Mouse (Mus musculus): ENCODE measurements at regions not wholly inside any gene's neighbourhood (a gene's known extent, or its start where the extent isn't known, plus 50 kb on each side); places are given as distances from the start of the nearest gene placed in this dataset.

DNA sequence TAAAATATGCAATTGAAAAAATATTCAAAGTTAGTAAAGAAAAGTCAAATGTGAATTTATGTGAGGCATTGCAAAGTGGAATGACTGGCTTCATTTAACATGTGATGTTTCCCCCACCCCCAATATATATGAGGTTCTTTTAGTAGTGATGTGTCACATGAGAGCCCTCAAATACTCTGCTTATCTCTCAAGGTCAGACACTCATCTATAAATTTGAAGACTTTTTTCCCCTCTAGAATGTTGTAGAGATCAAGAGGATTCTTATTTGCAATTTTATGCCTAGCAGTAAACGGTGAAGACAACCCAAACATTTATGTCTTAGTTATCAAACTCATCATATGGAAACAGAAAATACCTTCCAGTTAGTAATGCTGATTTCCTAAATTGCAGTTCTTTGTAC lies 457.8 kb upstream of the Tusc1 start:
- no peak overlapping the region for H3K27ac ChIP-seq
- DNase-seq (ENCODE audit: low read depth in 3 of 3, low spot score in 3 of 3) (no peak), ATAC-seq (ENCODE audit: insufficient read depth) (no peak)
- no peak overlapping the region for H3K4me3 ChIP-seq (ENCODE audit: insufficient read depth in 1 of 2, low read depth in 2 of 2, low read length in 2 of 2)
- no peaks in the 10 kb centered on the region for H3K4me1 ChIP-seq (replicated peaks; ENCODE audit: control insufficient read depth in 2 of 2, insufficient read depth in 2 of 2, low read length in 1 of 2)
- no peaks in the 10 kb centered on the region for H3K36me3 ChIP-seq (replicated peaks; ENCODE audit: control insufficient read depth, insufficient read depth, low read depth)
- TF ChIP-seq CTCF (IDR thresholded peaks at IDR 0.05; ENCODE audit: low read depth) (no peak), EP300 (IDR thresholded peaks at IDR 0.05; ENCODE audit: low read depth) (no peak)
- H3K9ac ChIP-seq (replicated peaks): no peak overlapping the region
- 55% methylated on average over 1 of the region's 1 CpGs for WGBS (ENCODE audit: insufficient replicate concordance)
- H3K27me3 ChIP-seq (ENCODE audit: control insufficient read depth, insufficient read depth, low read length): no peaks in the 10 kb centered on the region
- no peak overlapping the region for H3K4me2 ChIP-seq (ENCODE audit: low read depth)
- H3K9me3 ChIP-seq (ENCODE audit: control insufficient read depth, low read length): no peaks in the 10 kb centered on the region

DNA sequence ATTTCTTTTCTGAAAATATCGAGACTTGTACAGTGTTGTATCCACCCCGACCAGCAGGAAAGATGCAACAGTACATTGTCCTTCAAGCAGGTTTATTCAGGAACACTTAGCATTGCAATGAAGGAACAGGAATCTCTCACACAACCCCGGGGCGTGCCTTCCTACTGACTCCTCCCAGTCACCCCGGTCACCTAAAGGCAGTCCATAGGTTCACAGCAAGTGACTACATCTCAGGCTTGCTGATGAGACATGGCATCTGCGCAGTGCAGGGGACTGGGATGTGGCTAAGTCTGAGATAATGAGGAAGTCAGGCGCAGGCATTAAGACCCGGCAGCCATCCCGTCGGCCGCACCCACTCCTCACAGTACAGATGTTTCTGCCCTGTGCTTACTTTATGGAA lies 454.8 kb upstream of the Tusc1 start:
- Histone ChIP-seq H3K4me3 (ENCODE audit: insufficient read depth in 1 of 2, low read depth in 2 of 2, low read length in 2 of 2) (no peak overlapping the region), H3K9me3 (ENCODE audit: control insufficient read depth, low read length) (no peaks in the 10 kb centered on the region), H3K4me2 (ENCODE audit: low read depth) (no peak overlapping the region), H3K27ac (no peak overlapping the region), H3K9ac (replicated peaks) (no peak overlapping the region), H3K27me3 (ENCODE audit: control insufficient read depth, insufficient read depth, low read length) (no peaks in the 10 kb centered on the region), H3K4me1 (replicated peaks; ENCODE audit: control insufficient read depth in 2 of 2, insufficient read depth in 2 of 2, low read length in 1 of 2) (no peaks in the 10 kb centered on the region), H3K36me3 (replicated peaks; ENCODE audit: control insufficient read depth, insufficient read depth, low read depth) (no peaks in the 10 kb centered on the region)
- no peak for TF ChIP-seq CTCF (IDR thresholded peaks at IDR 0.05; ENCODE audit: low read depth)
- TF ChIP-seq EP300 (IDR thresholded peaks at IDR 0.05; ENCODE audit: low read depth): no peak
- DNase-seq (ENCODE audit: low read depth in 3 of 3, low spot score in 3 of 3) (no peak), ATAC-seq (ENCODE audit: insufficient read depth) (no peak)
- WGBS (ENCODE audit: insufficient replicate concordance): 62% methylated on average over 11 of the region's 11 CpGs

DNA sequence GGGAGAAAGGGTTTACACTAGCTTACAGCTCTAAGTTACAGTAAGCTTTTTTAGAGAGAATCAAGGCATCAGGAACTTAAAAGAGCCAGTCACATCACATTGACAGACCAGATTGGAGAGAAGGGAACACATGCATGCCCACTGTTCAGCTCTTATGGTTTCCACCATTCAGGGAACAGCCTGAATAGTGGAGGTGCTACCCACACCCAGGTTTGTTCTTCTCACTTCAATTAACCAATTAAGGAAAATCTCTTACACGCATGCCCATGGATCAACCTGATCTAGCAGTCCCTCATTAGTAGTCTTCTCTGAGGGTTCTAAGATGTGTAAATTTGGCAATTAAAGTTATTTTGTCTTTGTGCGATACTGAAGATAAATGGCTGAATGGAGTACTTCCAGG lies 419.2 kb upstream of the Tusc1 start:
- no peaks in the 10 kb centered on the region for H3K4me1 ChIP-seq (replicated peaks; ENCODE audit: control insufficient read depth in 2 of 2, insufficient read depth in 2 of 2, low read length in 1 of 2)
- no peak overlapping the region for H3K4me2 ChIP-seq (ENCODE audit: low read depth)
- ATAC-seq (ENCODE audit: insufficient read depth): no peak
- DNase-seq (ENCODE audit: low read depth in 3 of 3, low spot score in 3 of 3): no peak
- no peak for TF ChIP-seq EP300 (IDR thresholded peaks at IDR 0.05; ENCODE audit: low read depth)
- TF ChIP-seq CTCF (IDR thresholded peaks at IDR 0.05; ENCODE audit: low read depth): no peak
- H3K9me3 ChIP-seq (ENCODE audit: control insufficient read depth, low read length): no peaks in the 10 kb centered on the region
- H3K27ac ChIP-seq: no peak overlapping the region
- H3K4me3 ChIP-seq (ENCODE audit: insufficient read depth in 1 of 2, low read depth in 2 of 2, low read length in 2 of 2): no peak overlapping the region
- WGBS (ENCODE audit: insufficient replicate concordance): 72% methylated on average over 2 of the region's 2 CpGs
- H3K36me3 ChIP-seq (replicated peaks; ENCODE audit: control insufficient read depth, insufficient read depth, low read depth): no peaks in the 10 kb centered on the region
- no peaks in the 10 kb centered on the region for H3K27me3 ChIP-seq (ENCODE audit: control insufficient read depth, insufficient read depth, low read length)
- H3K9ac ChIP-seq (replicated peaks): no peak overlapping the region

DNA sequence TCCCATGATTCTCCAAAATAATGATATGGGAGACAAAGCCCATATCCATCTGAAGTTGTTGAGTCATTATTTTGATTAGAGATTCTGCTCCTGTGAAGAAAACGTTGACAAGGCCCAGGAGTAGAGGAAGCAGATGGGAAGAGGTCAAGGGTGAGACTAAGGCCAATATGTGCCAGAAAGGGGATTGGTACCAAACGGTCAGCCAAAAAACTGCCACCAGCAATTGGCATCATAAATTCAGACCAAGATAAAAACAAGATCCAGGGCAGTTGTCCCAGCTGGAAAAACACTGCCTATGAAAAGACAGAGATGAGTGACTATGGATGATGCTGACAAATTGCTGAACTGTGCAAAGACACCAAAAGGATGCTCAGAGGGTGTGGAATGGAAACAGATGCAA lies 411.0 kb upstream of the Tusc1 start:
- Histone ChIP-seq H3K9ac (replicated peaks) (no peak overlapping the region), H3K36me3 (replicated peaks; ENCODE audit: control insufficient read depth, insufficient read depth, low read depth) (no peaks in the 10 kb centered on the region), H3K4me1 (replicated peaks; ENCODE audit: control insufficient read depth in 2 of 2, insufficient read depth in 2 of 2, low read length in 1 of 2) (no peaks in the 10 kb centered on the region), H3K4me2 (ENCODE audit: low read depth) (no peak overlapping the region), H3K4me3 (ENCODE audit: insufficient read depth in 1 of 2, low read depth in 2 of 2, low read length in 2 of 2) (no peak overlapping the region), H3K9me3 (ENCODE audit: control insufficient read depth, low read length) (no peaks in the 10 kb centered on the region), H3K27me3 (ENCODE audit: control insufficient read depth, insufficient read depth, low read length) (no peaks in the 10 kb centered on the region), H3K27ac (no peak overlapping the region)
- TF ChIP-seq CTCF (IDR thresholded peaks at IDR 0.05; ENCODE audit: low read depth) (no peak), EP300 (IDR thresholded peaks at IDR 0.05; ENCODE audit: low read depth) (no peak)
- 48% methylated on average over 2 of the region's 2 CpGs for WGBS (ENCODE audit: insufficient replicate concordance)
- DNase-seq (ENCODE audit: low read depth in 3 of 3, low spot score in 3 of 3): no peak
- no peak for ATAC-seq (ENCODE audit: insufficient read depth)

DNA sequence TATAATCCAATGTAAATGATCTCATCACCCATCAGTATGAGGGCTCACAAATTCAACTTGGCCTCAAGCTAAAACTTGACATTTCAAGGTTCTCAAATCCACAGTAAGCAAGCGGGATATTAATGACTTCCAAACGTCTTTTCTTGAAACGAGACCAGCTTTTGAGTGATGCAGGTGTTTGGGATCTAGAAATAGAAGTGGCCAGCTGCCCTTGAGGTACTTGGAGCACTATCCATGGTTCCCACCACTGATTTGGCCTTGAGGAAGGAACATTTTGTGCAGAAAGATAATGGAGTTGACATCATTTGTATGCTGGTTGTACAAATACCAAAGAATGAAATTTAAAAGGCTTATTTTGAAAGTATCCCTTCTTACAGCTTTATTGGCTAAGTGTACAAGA lies 378.4 kb upstream of the Tusc1 start:
- H3K9me3 ChIP-seq (ENCODE audit: control insufficient read depth, low read length): no peaks in the 10 kb centered on the region
- DNase-seq (ENCODE audit: low read depth in 3 of 3, low spot score in 3 of 3) (no peak), ATAC-seq (ENCODE audit: insufficient read depth) (no peak)
- H3K9ac ChIP-seq (replicated peaks): no peak overlapping the region
- H3K36me3 ChIP-seq (replicated peaks; ENCODE audit: control insufficient read depth, insufficient read depth, low read depth): no peaks in the 10 kb centered on the region
- H3K27me3 ChIP-seq (ENCODE audit: control insufficient read depth, insufficient read depth, low read length): no peaks in the 10 kb centered on the region
- no peak overlapping the region for H3K27ac ChIP-seq
- no peaks in the 10 kb centered on the region for H3K4me1 ChIP-seq (replicated peaks; ENCODE audit: control insufficient read depth in 2 of 2, insufficient read depth in 2 of 2, low read length in 1 of 2)
- 60% methylated on average over 3 of the region's 3 CpGs for WGBS (ENCODE audit: insufficient replicate concordance)
- no peak for TF ChIP-seq CTCF (IDR thresholded peaks at IDR 0.05; ENCODE audit: low read depth)
- H3K4me2 ChIP-seq (ENCODE audit: low read depth): no peak overlapping the region
- no peak overlapping the region for H3K4me3 ChIP-seq (ENCODE audit: insufficient read depth in 1 of 2, low read depth in 2 of 2, low read length in 2 of 2)
